Mouse (Mus musculus) neural tube, embryonic 13.5 days (tissue): ENCODE data around the gene Mgat5. TPM values are rescaled to one million over a fixed set of nuclear protein-coding genes. Genes with fewer than 3 reads are reported as not detected.

ENCODE experiments used
- ATAC-seq: fragments of 200-750 bp; cut with Nextera tagmentation; 2 replicates; pipeline ENCODE4 v1.8.0; 2017; ENCODE audit warnings: low read depth, mild to moderate bottlenecking, moderate TSS enrichment, moderate library complexity
- H3K27ac ChIP-seq: fragments of 300-500 bp; sonication (generic); replicated peaks from 2 replicates; pipeline ENCODE4 v1.5.1; 2015; ENCODE audit warnings: moderate library complexity, mild to moderate bottlenecking, inconsistent platforms
- H3K27me3 ChIP-seq: fragments of 300-500 bp; sonication (generic); 2 replicates; pipeline ENCODE4 v1.6.1; 2015; ENCODE audit warnings: mild to moderate bottlenecking, inconsistent platforms
- H3K36me3 ChIP-seq: fragments of 300-500 bp; sonication (generic); 2 replicates; pipeline ENCODE4 v1.6.1; 2015; ENCODE audit warnings: mild to moderate bottlenecking, inconsistent platforms
- H3K4me1 ChIP-seq: fragments of 300-500 bp; sonication (generic); replicated peaks from 2 replicates; pipeline ENCODE4 v1.6.1; 2015; ENCODE audit warnings: inconsistent platforms
- H3K4me2 ChIP-seq: fragments of 300-500 bp; sonication (generic); 2 replicates; pipeline ENCODE4 v1.6.1; 2015; ENCODE audit warnings: inconsistent platforms, mild to moderate bottlenecking, moderate library complexity
- H3K4me3 ChIP-seq: fragments of 300-500 bp; sonication (generic); 2 replicates; pipeline ENCODE4 v1.5.1; 2015; ENCODE audit warnings: mild to moderate bottlenecking, inconsistent platforms
- H3K9ac ChIP-seq: fragments of 300-500 bp; sonication (generic); 2 replicates; pipeline ENCODE4 v1.6.1; 2015; ENCODE audit warnings: moderate library complexity, mild to moderate bottlenecking, inconsistent platforms
- H3K9me3 ChIP-seq: fragments of 300-500 bp; sonication (generic); 2 replicates; pipeline ENCODE4 v1.6.1; 2016; ENCODE audit warnings: inconsistent platforms
- WGBS: fragments of 180-500 bp; shearing (Covaris S2); methylation state at CpG from one replicate; pipeline ENCODE4 v1.1.7; 2015; 5-methylcytosine and 5-hydroxymethylcytosine counted together
- polyA plus RNA-seq: library from polyadenylated mRNA; unstranded; fragments of >200 nt; fragmentation: Nextera tagmentation; extraction: Ambion mirVana; gene quantifications from 2 replicates; pipeline ENCODE4 v1.2.1, GENCODE M21; 2015

The Mgat5 gene
- polyA plus RNA-seq, 1 experiment from 2014 or later, result 11.2 TPM

GRCm38 (mm10) chr1:127270273-127271020 lies 65.6 kb downstream of the Mgat5 start:
- Histone ChIP-seq H3K36me3 (peaks cover 13% of the 10 kb centered on the region), H3K4me2 (no peak overlapping the region), H3K4me1 (peaks cover 9% of the 10 kb centered on the region), H3K27me3 (no peaks in the 10 kb centered on the region), H3K4me3 (no peak overlapping the region), H3K9ac (no peak overlapping the region), H3K9me3 (no peaks in the 10 kb centered on the region), H3K27ac (peak overlapping the region; percentile 43)
- ATAC-seq, result 0 out of 2 replicates have a peak, but pooled peaks have one; percentile 10
- WGBS, result 79% methylated on average over 13 of the region's 13 CpGs

- H3K36me3 ChIP-seq, result peaks cover 13% of the 10 kb centered on the region
- H3K4me3 ChIP-seq, result no peak overlapping the region
- no peak overlapping the region for H3K27ac ChIP-seq
- H3K9me3 ChIP-seq, result no peaks in the 10 kb centered on the region
- WGBS, result 95% methylated on average over 4 of the region's 4 CpGs
- no peaks in the 10 kb centered on the region for H3K27me3 ChIP-seq
- no peak overlapping the region for H3K4me2 ChIP-seq
- no peak; the same call in 1 of the 2 replicates for ATAC-seq
- H3K4me1 ChIP-seq, result peaks cover 9% of the 10 kb centered on the region
- no peak overlapping the region for H3K9ac ChIP-seq
Measured at GRCm38 (mm10) chr1:127271156-127271555, 66.3 kb downstream of the Mgat5 start.

- Histone ChIP-seq H3K4me3 (no peak overlapping the region), H3K4me2 (no peak overlapping the region), H3K9me3 (no peaks in the 10 kb centered on the region), H3K27me3 (no peaks in the 10 kb centered on the region), H3K27ac (no peak overlapping the region), H3K36me3 (peaks cover 13% of the 10 kb centered on the region), H3K9ac (no peak overlapping the region), H3K4me1 (peaks cover 9% of the 10 kb centered on the region)
- WGBS, result 92% methylated on average over 5 of the region's 5 CpGs
- ATAC-seq, result no peak
Measured at GRCm38 (mm10) chr1:127273363-127273762, 68.5 kb downstream of the Mgat5 start.

GRCm38 (mm10) chr1:127275572-127276324 lies 70.9 kb downstream of the Mgat5 start:
- H3K36me3 ChIP-seq, result peaks cover 13% of the 10 kb centered on the region
- no peak overlapping the region for H3K4me3 ChIP-seq
- no peaks in the 10 kb centered on the region for H3K27me3 ChIP-seq
- ATAC-seq, result no peak
- H3K4me2 ChIP-seq, result no peak overlapping the region
- H3K4me1 ChIP-seq, result 0 out of 2 replicates have a peak, but pooled peaks cover under 1% of the 10 kb centered on the region
- no peak overlapping the region for H3K27ac ChIP-seq
- H3K9ac ChIP-seq, result no peak overlapping the region
- no peaks in the 10 kb centered on the region for H3K9me3 ChIP-seq
- 94% methylated on average over 3 of the region's 3 CpGs for WGBS

- no peak for ATAC-seq
- WGBS, result 94% methylated on average over 3 of the region's 3 CpGs
- H3K36me3 ChIP-seq, result peaks cover 13% of the 10 kb centered on the region
Measured at GRCm38 (mm10) chr1:127278067-127278466, 73.3 kb downstream of the Mgat5 start.

GRCm38 (mm10) chr1:127280256-127280655 lies 75.4 kb downstream of the Mgat5 start:
- H3K27ac ChIP-seq, result no peak overlapping the region
- 92% methylated on average over 1 of the region's 1 CpGs for WGBS
- no peaks in the 10 kb centered on the region for H3K4me1 ChIP-seq
- no peak overlapping the region for H3K4me3 ChIP-seq
- no peaks in the 10 kb centered on the region for H3K36me3 ChIP-seq
- H3K4me2 ChIP-seq, result no peak overlapping the region
- H3K9ac ChIP-seq, result no peak overlapping the region
- no peak for ATAC-seq
- no peaks in the 10 kb centered on the region for H3K27me3 ChIP-seq
- no peaks in the 10 kb centered on the region for H3K9me3 ChIP-seq

More at GRCm38 (mm10) chr1:127278067-127278466, 73.3 kb downstream of the Mgat5 start:
- Histone ChIP-seq H3K27ac (no peak overlapping the region), H3K27me3 (no peaks in the 10 kb centered on the region), H3K4me1 (no peaks in the 10 kb centered on the region), H3K4me2 (no peak overlapping the region), H3K9ac (no peak overlapping the region), H3K4me3 (no peak overlapping the region), H3K9me3 (no peaks in the 10 kb centered on the region)

GRCm38 (mm10) chr1:127284975-127285374 lies 80.2 kb downstream of the Mgat5 start:
- Histone ChIP-seq H3K4me2 (no peak overlapping the region), H3K4me3 (no peak overlapping the region), H3K4me1 (no peaks in the 10 kb centered on the region), H3K9ac (no peak overlapping the region), H3K9me3 (no peaks in the 10 kb centered on the region), H3K36me3 (no peaks in the 10 kb centered on the region), H3K27ac (no peak overlapping the region), H3K27me3 (no peaks in the 10 kb centered on the region)
- no peak for ATAC-seq
- WGBS, result 66% methylated on average over 3 of the region's 3 CpGs

- no peak for ATAC-seq
- Histone ChIP-seq H3K9me3 (no peaks in the 10 kb centered on the region), H3K27me3 (no peaks in the 10 kb centered on the region), H3K4me2 (no peak overlapping the region), H3K27ac (no peak overlapping the region), H3K4me3 (no peak overlapping the region), H3K4me1 (0 out of 2 replicates have a peak, but pooled peaks cover 9% of the 10 kb centered on the region), H3K9ac (no peak overlapping the region), H3K36me3 (no peaks in the 10 kb centered on the region)
- WGBS, result 95% methylated on average over 6 of the region's 6 CpGs
Measured at GRCm38 (mm10) chr1:127287505-127287904, 82.7 kb downstream of the Mgat5 start.

GRCm38 (mm10) chr1:127290879-127291278 lies 86.1 kb downstream of the Mgat5 start:
- ATAC-seq, result no peak
- WGBS, result 56% methylated on average over 9 of the region's 9 CpGs
- H3K9me3 ChIP-seq, result no peaks in the 10 kb centered on the region
- H3K27ac ChIP-seq, result no peak overlapping the region
- no peak overlapping the region for H3K4me2 ChIP-seq
- H3K36me3 ChIP-seq, result no peaks in the 10 kb centered on the region
- H3K4me3 ChIP-seq, result no peak overlapping the region
- H3K27me3 ChIP-seq, result no peaks in the 10 kb centered on the region
- H3K9ac ChIP-seq, result no peak overlapping the region
- peaks cover 19% of the 10 kb centered on the region; the same call in 1 of the 2 replicates for H3K4me1 ChIP-seq

GRCm38 (mm10) chr1:127291721-127292120 lies 86.9 kb downstream of the Mgat5 start:
- no peak for ATAC-seq
- H3K4me2 ChIP-seq, result no peak overlapping the region
- no peaks in the 10 kb centered on the region for H3K36me3 ChIP-seq

GRCm38 (mm10) chr1:127293286-127293685 lies 88.5 kb downstream of the Mgat5 start:
- no peaks in the 10 kb centered on the region for H3K27me3 ChIP-seq
- no peak overlapping the region for H3K9ac ChIP-seq
- no peaks in the 10 kb centered on the region for H3K36me3 ChIP-seq
- no peak overlapping the region for H3K27ac ChIP-seq
- no peak overlapping the region for H3K4me2 ChIP-seq
- no peak for ATAC-seq
- no peaks in the 10 kb centered on the region for H3K9me3 ChIP-seq
- no peak overlapping the region for H3K4me3 ChIP-seq
- WGBS, result 72% methylated on average over 5 of the region's 5 CpGs
- H3K4me1 ChIP-seq, result peaks cover 19% of the 10 kb centered on the region; the same call in 1 of the 2 replicates

More at GRCm38 (mm10) chr1:127291721-127292120, 86.9 kb downstream of the Mgat5 start:
- Histone ChIP-seq H3K9ac (no peak overlapping the region), H3K4me1 (peaks cover 19% of the 10 kb centered on the region; the same call in 1 of the 2 replicates), H3K27me3 (no peaks in the 10 kb centered on the region), H3K4me3 (no peak overlapping the region), H3K9me3 (no peaks in the 10 kb centered on the region), H3K27ac (no peak overlapping the region)

GRCm38 (mm10) chr1:127296815-127297214 lies 92.0 kb downstream of the Mgat5 start:
- Histone ChIP-seq H3K9me3 (no peaks in the 10 kb centered on the region), H3K4me1 (peaks cover 10% of the 10 kb centered on the region; the same call in 1 of the 2 replicates), H3K36me3 (no peaks in the 10 kb centered on the region), H3K4me2 (no peak overlapping the region), H3K27ac (no peak overlapping the region), H3K9ac (no peak overlapping the region), H3K4me3 (no peak overlapping the region), H3K27me3 (no peaks in the 10 kb centered on the region)
- no peak for ATAC-seq
- WGBS, result 94% methylated on average over 3 of the region's 3 CpGs
